Mouse (Mus musculus) brain, embryonic 14.5 days (tissue): ENCODE data around the gene Iqcd. TPM values are rescaled to one million over a fixed set of nuclear protein-coding genes. Genes with fewer than 3 reads are reported as not detected.

Source experiments
- DNase-seq: peaks from one replicate; pipeline ENCODE4 v3.0.0-alpha.2; 2011; ENCODE audit warnings: low read depth
- CTCF ChIP-seq: fragments of 200-500 bp; IDR thresholded peaks from 2 replicates; pipeline ENCODE4 v1.5.1; 2012; ENCODE audit warnings: inconsistent platforms, mild to moderate bottlenecking, moderate library complexity, borderline replicate concordance; ENCODE audit not compliant: insufficient read depth, insufficient read length; ENCODE audit errors: extremely low read depth
- POLR2A ChIP-seq: fragments of 200-500 bp; IDR thresholded peaks from 2 replicates; pipeline ENCODE4 v1.6.1; 2012; ENCODE audit warnings: mild to moderate bottlenecking, inconsistent platforms, borderline replicate concordance; ENCODE audit not compliant: poor library complexity, insufficient read depth, insufficient read length, severe bottlenecking; ENCODE audit errors: extremely low read depth
- polyA plus RNA-seq: library from polyadenylated mRNA; depleted of rRNA; stranded (reverse); fragments of >200 nt; gene quantifications from 2 replicates; pipeline ENCODE4 v1.2.3, GENCODE M21; 2012

The Iqcd gene
- polyA plus RNA-seq, 1 experiment: 3.5 TPM

DNA sequence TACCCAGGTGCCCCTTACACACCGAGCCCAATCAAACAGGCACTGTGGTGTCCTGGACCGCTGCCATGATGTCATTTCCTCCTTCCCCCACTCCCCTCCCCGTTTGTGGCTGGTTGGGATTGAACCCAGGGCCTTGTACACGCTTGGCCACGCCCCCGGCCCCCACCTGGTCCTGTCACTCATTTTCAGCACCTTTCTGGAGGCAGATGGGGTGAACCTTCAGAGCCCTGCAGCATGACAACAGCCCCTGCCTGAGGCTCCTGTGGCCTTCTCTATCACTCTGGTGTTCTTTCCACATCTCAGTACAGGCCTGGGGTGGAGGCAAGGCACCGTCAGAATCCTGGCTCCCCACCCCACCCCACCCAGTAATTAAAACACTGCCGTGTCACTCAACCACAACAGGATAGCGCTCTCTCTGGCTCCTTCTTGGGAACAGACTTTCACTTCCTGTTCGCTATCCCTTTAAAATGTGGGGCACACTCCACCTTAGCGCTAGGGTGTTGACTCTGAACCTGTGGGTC, 12.0 kb upstream of the Iqcd start:
- TF ChIP-seq CTCF: no peak
- no peak for TF ChIP-seq POLR2A
- no peak for DNase-seq

DNA sequence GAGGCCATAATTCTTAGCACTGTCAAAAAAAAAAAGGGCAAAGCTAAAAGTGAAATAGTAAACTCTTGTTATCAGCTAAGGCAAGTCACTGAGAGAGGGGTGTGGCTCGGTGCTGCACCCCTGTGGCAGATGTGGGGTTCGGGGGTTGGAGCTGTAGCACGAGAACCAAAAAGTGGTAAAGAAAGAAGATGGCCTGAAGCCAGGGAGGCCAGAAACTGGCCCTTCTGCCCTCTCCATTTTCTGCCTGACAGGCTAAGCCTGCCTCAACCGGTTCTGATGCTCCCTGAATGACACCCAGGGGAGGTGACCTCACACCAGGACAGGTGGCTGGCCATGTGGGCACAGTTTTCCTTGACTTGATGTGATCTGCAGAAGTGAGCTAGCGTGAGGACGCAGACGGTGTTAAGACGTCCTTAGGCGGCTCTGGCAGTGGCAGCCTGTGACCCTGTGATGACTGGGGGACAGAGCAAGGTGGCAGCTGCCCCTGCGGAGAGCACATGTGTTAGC, 10.8 kb upstream of the Iqcd start:
- TF ChIP-seq POLR2A: no peak
- TF ChIP-seq CTCF: no peak
- no peak for DNase-seq

DNA sequence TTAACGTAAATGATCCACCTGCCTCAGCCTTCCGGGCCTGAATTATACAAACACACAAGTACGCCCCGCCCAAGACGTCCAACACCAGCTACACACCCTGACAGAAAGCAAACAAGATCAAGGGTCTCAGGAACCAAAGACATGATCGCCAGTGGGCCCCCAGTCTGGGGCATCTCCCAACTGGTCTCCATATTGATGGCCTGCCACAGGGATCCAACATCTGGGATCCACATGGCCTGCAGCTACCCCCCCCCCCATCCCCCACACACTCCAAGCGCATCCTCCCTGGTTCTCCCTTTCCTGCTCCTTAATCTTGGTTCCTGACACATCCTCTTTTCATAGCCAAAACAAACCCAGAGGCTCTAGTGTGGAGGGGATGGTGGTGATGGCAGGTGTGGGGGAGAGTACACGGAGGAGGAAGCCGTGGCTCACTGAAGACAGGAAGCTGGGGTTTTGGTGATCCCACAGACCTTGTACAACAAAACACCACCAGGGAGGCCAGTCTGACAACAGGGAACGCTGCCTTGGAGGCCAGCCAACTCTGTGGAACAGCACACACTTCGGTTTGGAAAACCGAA, 10.2 kb upstream of the Iqcd start:
- no peak for DNase-seq
- TF ChIP-seq POLR2A: no peak
- no peak for TF ChIP-seq CTCF

DNA sequence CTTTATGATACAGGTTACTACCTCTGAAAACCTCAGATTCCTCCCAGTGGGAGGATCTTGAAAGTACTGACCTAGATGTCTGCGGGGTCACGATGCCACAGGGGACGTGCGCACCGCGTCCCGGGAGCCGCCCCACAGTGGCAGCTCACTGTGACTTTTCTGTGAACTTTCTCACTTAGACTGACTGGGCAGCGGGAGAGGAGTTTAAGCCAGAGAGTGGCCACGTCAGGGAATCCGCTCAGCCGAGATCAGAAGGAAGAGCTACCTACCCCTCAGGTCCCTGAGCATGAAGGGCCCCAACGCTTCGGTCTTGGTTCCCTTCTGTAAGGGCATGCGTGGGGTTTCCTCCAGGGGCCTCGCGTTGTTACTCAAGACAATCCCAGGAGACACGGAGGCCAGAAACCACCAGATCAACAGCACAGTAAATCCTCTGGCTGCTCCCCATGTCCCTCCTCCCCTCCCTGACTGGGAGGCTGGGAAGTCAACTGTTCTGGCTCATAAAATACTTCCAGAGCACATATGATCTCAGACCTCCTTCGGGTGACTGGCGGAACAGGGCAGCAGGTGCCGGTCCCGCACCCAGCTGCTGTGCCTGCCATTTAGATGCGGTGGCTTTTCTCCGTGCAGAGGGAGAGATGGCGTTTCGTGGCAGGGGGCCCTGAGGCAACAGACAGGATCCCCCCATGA, 9.5 kb upstream of the Iqcd start:
- no peak for DNase-seq
- TF ChIP-seq POLR2A (no peak), CTCF (no peak)

DNA sequence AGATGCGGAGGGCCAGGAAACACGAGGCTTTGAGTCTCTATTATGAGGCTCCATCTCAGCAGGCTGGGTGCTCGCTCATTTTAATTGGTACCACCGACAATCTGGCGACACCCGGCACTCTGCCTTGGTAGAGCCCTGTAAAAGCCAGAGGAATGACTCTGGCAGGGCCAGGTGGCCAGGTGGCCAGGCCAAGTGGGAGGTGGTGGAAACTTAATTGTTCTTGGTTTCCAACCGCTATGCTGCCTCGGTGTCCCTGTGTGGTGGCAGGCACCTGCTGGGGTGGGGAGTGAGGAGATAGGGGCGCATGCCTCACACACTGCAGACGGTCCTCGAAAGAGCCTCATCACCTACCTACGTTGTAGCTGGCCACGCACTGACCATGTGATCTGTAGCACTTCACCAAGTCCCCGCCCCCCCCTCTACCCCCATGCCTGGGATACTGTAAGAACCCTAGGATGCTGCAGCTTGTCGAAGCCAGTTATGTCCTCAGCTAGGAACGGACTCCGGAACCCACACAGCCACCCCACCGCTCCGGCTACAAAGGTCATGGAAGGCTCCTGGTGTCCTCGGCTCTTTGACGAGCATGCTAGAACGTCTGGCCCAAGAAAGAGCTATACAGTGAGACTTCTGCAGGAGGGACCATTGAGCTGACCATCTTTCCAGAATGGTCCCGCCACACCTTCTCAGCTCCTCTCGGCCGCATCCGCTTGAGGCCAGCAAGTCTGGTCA, 8.8 kb upstream of the Iqcd start:
- TF ChIP-seq POLR2A (no peak), CTCF (no peak)
- DNase-seq: peak; percentile 71

DNA sequence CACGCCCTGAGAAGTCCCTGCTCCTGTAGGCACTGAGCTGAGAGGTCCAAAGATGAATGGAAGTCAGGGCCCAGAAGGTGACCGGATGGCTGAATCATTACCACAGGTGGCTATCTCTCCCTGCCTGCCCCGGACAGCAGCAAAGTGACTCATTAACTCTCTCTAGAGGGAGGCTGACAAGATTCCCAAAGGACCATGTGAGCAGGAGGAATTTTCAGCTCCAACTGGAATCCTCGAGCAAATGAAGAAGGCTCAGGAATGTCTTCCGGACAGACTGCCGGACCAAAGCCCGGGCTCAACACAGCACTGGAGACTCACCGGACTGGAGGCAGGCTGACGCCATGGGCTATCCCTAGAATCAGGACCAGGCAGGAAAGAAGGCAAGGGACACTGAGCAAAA, 6.8 kb upstream of the Iqcd start:
- TF ChIP-seq POLR2A: no peak
- no peak for TF ChIP-seq CTCF
- DNase-seq: no peak

DNA sequence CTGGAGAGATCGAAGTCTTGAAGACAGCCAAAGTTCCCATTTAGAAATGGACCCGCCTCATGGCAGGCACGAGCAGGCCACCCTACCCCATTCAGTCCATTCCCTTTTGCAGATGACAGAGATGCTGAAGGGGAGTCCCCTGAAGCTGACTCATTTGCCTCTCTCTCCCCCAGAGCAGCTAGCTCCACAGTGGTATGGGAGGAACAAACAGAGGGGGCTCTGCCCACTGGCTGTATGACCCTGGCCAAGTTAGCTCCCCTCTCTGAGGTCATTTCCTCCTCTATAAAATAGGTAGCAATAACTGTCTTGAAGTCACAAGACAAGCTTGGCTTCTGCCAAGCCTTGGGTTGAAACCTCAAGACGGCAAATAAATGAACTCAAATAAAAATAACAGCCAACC, 5.3 kb upstream of the Iqcd start:
- DNase-seq: no peak
- no peak for TF ChIP-seq POLR2A
- no peak for TF ChIP-seq CTCF

DNA sequence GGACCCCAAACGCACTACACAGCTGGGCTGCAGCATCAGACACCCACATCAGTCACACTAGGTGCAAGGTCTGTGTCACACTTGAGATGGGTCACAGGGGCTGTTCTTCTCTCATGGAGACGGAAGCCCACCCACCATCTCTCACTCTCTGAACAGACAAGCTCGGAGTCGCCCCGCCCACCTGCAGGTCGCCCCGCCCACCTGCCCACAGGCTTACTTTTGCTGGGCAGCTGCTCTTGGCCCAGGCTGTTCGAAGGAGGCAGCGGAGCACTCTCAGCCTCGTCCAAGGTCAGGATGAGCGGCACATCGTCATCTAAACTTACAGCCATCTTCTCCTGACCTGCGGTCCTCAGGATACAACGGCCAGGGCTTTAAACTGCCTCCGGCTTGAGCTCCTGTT, 3.8 kb upstream of the Iqcd start:
- no peak for DNase-seq
- TF ChIP-seq POLR2A (no peak), CTCF (no peak)

DNA sequence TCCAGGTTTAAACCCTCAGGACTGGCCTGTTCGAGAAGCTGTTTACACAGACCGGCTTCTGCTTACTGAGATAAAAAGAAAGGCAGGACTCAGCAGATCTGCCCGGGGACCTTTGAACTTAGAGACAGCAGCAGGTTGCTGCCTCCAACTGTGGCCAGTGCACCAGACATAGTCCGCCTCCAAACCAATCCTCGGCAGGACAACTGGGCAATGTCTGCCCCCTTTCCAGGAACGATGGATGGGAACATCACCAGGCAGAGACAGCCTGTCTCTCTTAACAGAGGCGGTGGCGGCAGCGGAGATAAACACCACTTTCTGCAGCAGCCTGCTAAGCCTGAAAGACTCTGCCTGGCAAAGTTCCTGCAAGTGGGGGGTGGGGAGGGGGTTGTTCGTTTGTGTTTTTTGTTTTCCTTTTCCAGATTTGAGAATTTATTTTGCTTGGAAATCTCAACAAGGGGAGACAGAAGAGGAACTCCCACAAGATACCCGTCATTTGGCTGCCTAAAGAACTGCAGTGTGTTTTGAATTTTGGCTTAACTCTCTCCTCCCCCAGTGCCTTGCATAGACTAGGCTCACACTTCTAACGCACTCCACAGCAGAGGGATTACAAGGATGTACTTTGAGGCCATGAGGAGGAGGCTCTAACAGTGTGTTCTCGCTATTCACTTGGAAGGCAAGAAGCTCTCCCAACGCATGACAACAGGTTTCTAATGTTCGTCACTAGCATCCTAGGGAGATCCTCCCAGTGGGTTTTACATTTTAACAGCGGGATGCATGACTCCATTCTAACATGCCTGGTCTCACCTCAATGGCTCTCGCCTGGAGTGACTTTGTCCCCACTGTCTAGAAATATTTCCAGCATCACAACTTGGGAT, 1.8 kb upstream of the Iqcd start:
- DNase-seq: no peak

DNA sequence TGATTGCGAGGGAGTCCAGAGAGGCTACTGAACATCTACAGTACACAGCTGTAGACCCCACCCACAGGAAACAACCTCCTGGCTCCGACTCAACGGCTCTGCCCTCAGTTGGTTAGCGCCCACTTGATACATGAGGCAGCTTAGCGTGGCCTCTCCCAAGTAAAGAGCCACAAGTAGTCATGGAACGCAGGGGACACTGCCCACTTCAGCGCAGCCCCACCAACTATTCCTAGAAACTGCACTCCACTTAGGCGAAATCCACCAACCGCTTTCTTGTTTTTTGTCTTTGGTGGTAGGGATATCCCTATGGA, 1.2 kb upstream of the Iqcd start:
- no peak for DNase-seq
- TF ChIP-seq CTCF (no peak), POLR2A (no peak)

More for the DNA sequence above, 1.8 kb upstream of the Iqcd start:
- no peak for TF ChIP-seq CTCF
- TF ChIP-seq POLR2A: no peak

DNA sequence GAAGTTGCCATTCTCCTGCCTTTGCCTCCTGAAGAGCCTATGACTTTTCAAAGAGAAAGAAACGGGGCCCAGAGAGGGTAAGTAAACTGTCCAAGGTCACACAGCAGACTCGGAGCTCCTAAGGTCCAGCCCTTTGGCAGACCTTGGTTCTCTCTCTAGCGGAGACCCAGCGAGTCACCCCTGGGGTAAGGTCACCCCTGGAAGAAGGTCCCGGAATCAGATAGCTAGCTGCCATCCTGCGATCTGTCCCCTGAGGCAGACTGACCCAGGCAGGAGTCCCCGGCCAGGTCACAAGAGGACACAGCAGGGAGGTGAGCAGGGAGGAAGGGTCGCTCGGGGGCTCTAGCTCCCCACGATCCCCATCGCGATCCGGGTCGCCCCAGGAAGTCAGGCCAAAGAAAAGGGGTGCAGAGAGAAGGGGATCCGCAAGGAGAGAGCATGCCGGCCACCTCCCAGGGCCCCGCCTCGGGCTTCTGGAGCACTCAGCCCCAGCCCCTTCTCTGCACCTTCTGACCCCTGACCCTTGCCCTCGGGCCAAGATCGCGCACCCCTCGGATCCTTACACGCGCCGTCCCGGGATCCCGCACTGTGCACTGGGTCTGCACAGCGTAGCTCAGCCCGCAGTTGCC, 762 bp upstream of the Iqcd start:
- DNase-seq: no peak
- no peak for TF ChIP-seq POLR2A
- TF ChIP-seq CTCF: no peak
